Mouse (Mus musculus): ENCODE measurements at regions not wholly inside any gene's neighbourhood (a gene's known extent, or its start where the extent isn't known, plus 50 kb on each side); places are given as distances from the start of the nearest gene placed in this dataset.

DNA sequence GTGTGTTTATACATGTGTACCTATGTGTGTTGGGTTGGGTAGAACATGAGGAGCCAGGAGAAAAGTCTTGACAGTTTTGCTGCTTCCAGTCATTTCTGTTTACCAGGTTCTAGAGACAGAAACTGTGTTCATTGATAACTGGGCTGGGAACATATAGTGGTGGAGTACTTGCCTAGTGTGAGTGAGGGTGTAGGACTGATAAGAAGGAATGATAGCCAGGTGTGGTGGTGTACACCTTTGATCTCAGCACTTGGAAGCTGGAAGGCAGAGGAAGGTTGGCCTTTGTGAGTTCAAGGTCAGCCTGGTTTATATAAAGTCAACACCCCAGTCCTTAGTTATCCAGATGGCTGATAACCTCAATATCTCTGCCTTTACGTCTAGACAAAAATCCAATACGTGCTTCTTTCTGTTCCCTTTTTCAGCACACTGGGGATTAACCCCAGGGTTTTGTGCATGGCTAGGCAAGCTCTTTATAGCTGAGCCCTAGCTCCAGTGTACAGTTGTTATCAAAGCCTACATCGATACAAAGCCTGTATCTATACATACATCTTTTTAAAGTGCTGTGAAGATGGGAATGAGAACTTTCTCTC lies 75.8 kb upstream of the Ptch1 start:
- Histone ChIP-seq H3K36me3 (ENCODE audit: control insufficient read depth, insufficient read depth, low read length) (no peaks in the 10 kb centered on the region), H3K27ac (ENCODE audit: low read depth, low read length) (no peak overlapping the region), H3K4me1 (ENCODE audit: control insufficient read depth, insufficient read depth, low read length) (no peaks in the 10 kb centered on the region), H3K4me3 (ENCODE audit: low read depth, low read length) (no peak overlapping the region), H3K4me2 (no peak overlapping the region), H3K9ac (ENCODE audit: low read depth, low read length) (no peak overlapping the region), H3K27me3 (ENCODE audit: control insufficient read depth, insufficient read depth, low read length) (no peaks in the 10 kb centered on the region), H3K9me3 (replicated peaks; ENCODE audit: control insufficient read depth, low read length) (0 out of 2 replicates have a peak, but pooled peaks cover 3% of the 10 kb centered on the region)
- no peak for ATAC-seq (replicated peaks; ENCODE audit: insufficient number of reproducible peaks, low FRiP score, low TSS enrichment)
- 57% methylated on average over 3 of the region's 3 CpGs for WGBS (ENCODE audit: insufficient replicate concordance)

DNA sequence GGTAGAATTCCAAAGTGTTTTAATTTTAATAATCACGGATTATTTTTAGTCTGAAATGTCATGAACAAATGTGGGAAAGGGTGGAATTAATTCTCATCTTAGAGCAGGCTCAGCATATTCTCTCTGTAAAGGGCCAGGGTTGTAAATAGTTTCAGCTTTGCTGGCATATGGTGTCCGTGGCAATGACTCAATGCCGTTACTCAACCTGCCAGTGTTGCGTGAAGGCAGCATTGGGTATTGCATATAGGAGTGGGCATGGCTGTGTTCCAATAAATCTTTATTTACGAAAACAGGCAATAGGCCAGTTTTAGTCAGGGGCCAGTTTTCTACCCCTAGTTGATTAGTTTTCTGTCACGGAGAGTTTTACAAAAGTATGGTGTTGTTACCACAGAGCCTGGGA lies 81.1 kb upstream of the Ptch1 start:
- ATAC-seq (replicated peaks; ENCODE audit: insufficient number of reproducible peaks, low FRiP score, low TSS enrichment) = no peak
- 85% methylated on average over 6 of the region's 6 CpGs for WGBS (ENCODE audit: insufficient replicate concordance)
- Histone ChIP-seq H3K9me3 (replicated peaks; ENCODE audit: control insufficient read depth, low read length) (no peaks in the 10 kb centered on the region), H3K4me1 (ENCODE audit: control insufficient read depth, insufficient read depth, low read length) (no peaks in the 10 kb centered on the region), H3K27me3 (ENCODE audit: control insufficient read depth, insufficient read depth, low read length) (no peaks in the 10 kb centered on the region), H3K36me3 (ENCODE audit: control insufficient read depth, insufficient read depth, low read length) (no peaks in the 10 kb centered on the region), H3K27ac (ENCODE audit: low read depth, low read length) (no peak overlapping the region), H3K9ac (ENCODE audit: low read depth, low read length) (no peak overlapping the region), H3K4me3 (ENCODE audit: low read depth, low read length) (no peak overlapping the region), H3K4me2 (no peak overlapping the region)

DNA sequence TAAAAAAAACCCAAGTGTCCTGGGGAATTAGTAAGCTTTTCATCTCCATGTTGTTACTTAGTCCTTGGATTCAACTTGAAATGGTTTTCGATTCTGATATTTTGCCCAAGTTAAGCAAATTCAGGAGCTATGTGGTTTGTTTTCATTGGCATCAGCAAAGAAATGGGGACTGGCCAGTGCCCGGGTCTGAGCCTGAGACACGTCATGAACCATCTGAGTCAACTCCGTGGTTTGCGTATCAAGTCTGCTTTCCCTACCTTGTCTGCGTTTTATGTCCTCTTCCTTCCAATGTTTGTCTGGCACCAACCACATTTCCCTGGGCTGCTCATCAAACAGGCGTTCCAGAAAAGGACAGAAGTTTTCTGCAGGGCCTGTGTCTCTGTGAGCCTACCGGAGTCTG lies 83.7 kb upstream of the Ptch1 start:
- 83% methylated on average over 8 of the region's 8 CpGs for WGBS (ENCODE audit: insufficient replicate concordance)
- no peak for ATAC-seq (replicated peaks; ENCODE audit: insufficient number of reproducible peaks, low FRiP score, low TSS enrichment)
- Histone ChIP-seq H3K9ac (ENCODE audit: low read depth, low read length) (no peak overlapping the region), H3K27me3 (ENCODE audit: control insufficient read depth, insufficient read depth, low read length) (no peaks in the 10 kb centered on the region), H3K4me2 (no peak overlapping the region), H3K4me3 (ENCODE audit: low read depth, low read length) (no peak overlapping the region), H3K36me3 (ENCODE audit: control insufficient read depth, insufficient read depth, low read length) (no peaks in the 10 kb centered on the region), H3K9me3 (replicated peaks; ENCODE audit: control insufficient read depth, low read length) (no peaks in the 10 kb centered on the region), H3K27ac (ENCODE audit: low read depth, low read length) (no peak overlapping the region), H3K4me1 (ENCODE audit: control insufficient read depth, insufficient read depth, low read length) (no peaks in the 10 kb centered on the region)

DNA sequence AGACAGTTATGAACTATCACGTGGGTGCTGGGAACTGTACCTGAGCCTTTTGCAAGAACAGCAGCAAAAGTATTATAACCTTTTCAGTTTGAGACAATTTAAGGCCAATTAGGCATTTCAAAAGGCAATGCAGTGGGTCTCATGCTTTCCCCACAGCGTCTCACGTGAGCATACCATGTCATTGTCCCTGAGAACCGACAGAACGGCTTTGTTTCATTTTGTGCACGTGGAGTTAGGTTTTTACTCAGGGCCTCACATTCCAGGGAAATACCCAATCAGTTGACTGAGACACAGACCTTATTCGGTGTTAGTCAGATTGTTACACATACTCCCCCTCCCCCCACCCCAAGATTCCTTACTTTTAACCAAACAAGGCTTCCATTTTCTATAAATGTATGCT lies 86.0 kb upstream of the Ptch1 start:
- Histone ChIP-seq H3K27ac (ENCODE audit: low read depth, low read length) (no peak overlapping the region), H3K36me3 (ENCODE audit: control insufficient read depth, insufficient read depth, low read length) (no peaks in the 10 kb centered on the region), H3K9me3 (replicated peaks; ENCODE audit: control insufficient read depth, low read length) (no peaks in the 10 kb centered on the region), H3K9ac (ENCODE audit: low read depth, low read length) (no peak overlapping the region), H3K4me1 (ENCODE audit: control insufficient read depth, insufficient read depth, low read length) (no peaks in the 10 kb centered on the region), H3K27me3 (ENCODE audit: control insufficient read depth, insufficient read depth, low read length) (no peaks in the 10 kb centered on the region), H3K4me2 (no peak overlapping the region), H3K4me3 (ENCODE audit: low read depth, low read length) (no peak overlapping the region)
- WGBS (ENCODE audit: insufficient replicate concordance) = 82% methylated on average over 7 of the region's 7 CpGs
- no peak for ATAC-seq (replicated peaks; ENCODE audit: insufficient number of reproducible peaks, low FRiP score, low TSS enrichment)

DNA sequence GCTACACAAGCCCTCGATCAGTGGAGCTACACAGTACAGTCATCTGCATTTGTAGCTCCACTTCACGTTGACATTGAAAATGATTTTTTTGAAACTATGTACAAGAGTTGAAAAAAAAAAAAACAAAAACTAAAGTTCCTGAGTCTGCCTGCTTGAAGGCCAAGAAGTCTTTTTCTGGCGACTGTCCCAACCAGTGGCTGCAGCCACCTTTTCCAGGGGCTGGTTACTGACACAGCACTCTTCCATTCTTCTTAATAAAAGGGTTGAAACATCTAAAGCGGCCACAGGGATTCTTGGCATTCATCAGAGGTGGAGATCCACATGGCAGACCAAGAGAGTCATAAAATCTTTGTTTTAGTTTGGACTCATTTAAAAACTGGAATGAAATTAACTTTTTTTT lies 87.0 kb upstream of the Ptch1 start:
- H3K9me3 ChIP-seq (replicated peaks; ENCODE audit: control insufficient read depth, low read length) = no peaks in the 10 kb centered on the region
- H3K4me3 ChIP-seq (ENCODE audit: low read depth, low read length) = no peak overlapping the region
- H3K27ac ChIP-seq (ENCODE audit: low read depth, low read length) = no peak overlapping the region
- no peak for ATAC-seq (replicated peaks; ENCODE audit: insufficient number of reproducible peaks, low FRiP score, low TSS enrichment)
- no peak overlapping the region for H3K9ac ChIP-seq (ENCODE audit: low read depth, low read length)
- H3K4me2 ChIP-seq = no peak overlapping the region
- WGBS (ENCODE audit: insufficient replicate concordance) = 70% methylated on average over 4 of the region's 4 CpGs
- no peaks in the 10 kb centered on the region for H3K27me3 ChIP-seq (ENCODE audit: control insufficient read depth, insufficient read depth, low read length)
- H3K36me3 ChIP-seq (ENCODE audit: control insufficient read depth, insufficient read depth, low read length) = no peaks in the 10 kb centered on the region
- H3K4me1 ChIP-seq (ENCODE audit: control insufficient read depth, insufficient read depth, low read length) = no peaks in the 10 kb centered on the region

DNA sequence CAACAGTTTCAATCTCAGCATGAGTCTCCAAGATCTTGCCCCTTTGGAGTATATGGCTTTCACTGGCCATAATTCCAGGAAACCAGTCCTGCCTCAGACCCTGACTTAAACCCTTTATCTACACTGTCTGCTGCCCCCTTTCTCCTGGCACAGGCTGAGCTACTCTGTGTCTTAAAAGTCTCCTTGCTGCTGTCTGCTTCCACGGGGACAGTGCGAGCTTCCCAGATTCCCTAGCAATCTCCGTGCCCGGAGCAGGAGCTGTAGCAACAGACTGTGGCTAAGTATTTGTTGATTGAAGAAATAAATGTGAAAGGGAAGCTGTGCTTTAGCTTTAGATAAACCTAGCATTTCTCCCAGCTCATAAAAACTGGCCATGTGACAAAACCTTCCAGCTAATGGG lies 95.2 kb upstream of the Ptch1 start:
- H3K27me3 ChIP-seq (ENCODE audit: control insufficient read depth, insufficient read depth, low read length) = no peaks in the 10 kb centered on the region
- H3K9me3 ChIP-seq (replicated peaks; ENCODE audit: control insufficient read depth, low read length) = no peaks in the 10 kb centered on the region
- ATAC-seq (replicated peaks; ENCODE audit: insufficient number of reproducible peaks, low FRiP score, low TSS enrichment) = no peak
- WGBS (ENCODE audit: insufficient replicate concordance) = 10% methylated on average over 4 of the region's 4 CpGs
- no peaks in the 10 kb centered on the region for H3K36me3 ChIP-seq (ENCODE audit: control insufficient read depth, insufficient read depth, low read length)
- H3K4me1 ChIP-seq (ENCODE audit: control insufficient read depth, insufficient read depth, low read length) = no peaks in the 10 kb centered on the region
- H3K4me3 ChIP-seq (ENCODE audit: low read depth, low read length) = no peak overlapping the region
- no peak overlapping the region for H3K9ac ChIP-seq (ENCODE audit: low read depth, low read length)
- H3K4me2 ChIP-seq = no peak overlapping the region
- no peak overlapping the region for H3K27ac ChIP-seq (ENCODE audit: low read depth, low read length)

DNA sequence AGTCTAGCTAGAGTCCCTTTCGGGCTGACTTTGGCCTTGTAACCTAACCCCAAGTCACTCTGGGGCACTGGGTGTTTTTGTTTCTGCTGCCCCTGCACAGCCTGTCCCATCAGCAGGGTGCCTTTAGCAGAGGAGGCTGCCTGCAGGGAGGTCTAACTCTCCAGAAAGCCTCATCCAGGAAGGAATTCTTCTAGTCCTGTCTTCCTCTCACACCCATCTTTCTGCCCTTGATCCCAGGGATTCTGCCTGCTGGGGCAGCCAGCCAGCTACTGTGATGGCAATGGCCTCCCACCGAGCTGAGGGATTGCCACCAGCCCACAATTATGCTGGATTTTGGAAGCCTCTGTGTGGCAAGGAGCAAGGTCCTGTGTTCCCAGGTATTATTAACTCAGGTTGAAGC lies 95.6 kb upstream of the Ptch1 start:
- no peaks in the 10 kb centered on the region for H3K9me3 ChIP-seq (replicated peaks; ENCODE audit: control insufficient read depth, low read length)
- no peak overlapping the region for H3K27ac ChIP-seq (ENCODE audit: low read depth, low read length)
- H3K36me3 ChIP-seq (ENCODE audit: control insufficient read depth, insufficient read depth, low read length) = no peaks in the 10 kb centered on the region
- H3K27me3 ChIP-seq (ENCODE audit: control insufficient read depth, insufficient read depth, low read length) = no peaks in the 10 kb centered on the region
- H3K9ac ChIP-seq (ENCODE audit: low read depth, low read length) = no peak overlapping the region
- no peaks in the 10 kb centered on the region for H3K4me1 ChIP-seq (ENCODE audit: control insufficient read depth, insufficient read depth, low read length)
- H3K4me3 ChIP-seq (ENCODE audit: low read depth, low read length) = no peak overlapping the region
- no peak overlapping the region for H3K4me2 ChIP-seq
- ATAC-seq (replicated peaks; ENCODE audit: insufficient number of reproducible peaks, low FRiP score, low TSS enrichment) = no peak
- 17% methylated on average over 2 of the region's 2 CpGs for WGBS (ENCODE audit: insufficient replicate concordance)

DNA sequence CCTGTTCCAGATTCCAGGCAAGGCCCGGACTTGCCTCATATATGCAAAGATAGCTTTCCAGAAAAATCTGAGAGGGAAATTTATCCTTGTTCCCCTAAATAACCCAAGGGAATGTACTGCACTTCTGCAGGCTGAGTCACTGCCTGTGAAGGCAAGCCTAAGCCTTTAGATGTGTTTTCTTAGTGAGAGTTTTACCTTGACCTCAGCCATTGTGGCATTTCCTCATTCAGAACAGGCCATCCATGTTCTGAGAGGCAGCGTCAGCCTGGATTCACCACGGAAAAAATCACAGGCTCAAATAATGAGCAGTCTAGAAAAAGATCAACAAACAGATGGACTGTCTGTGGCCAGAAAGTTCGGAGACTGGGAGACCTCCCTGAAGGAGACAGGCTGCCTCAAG lies 99.0 kb upstream of the Ptch1 start:
- no peak overlapping the region for H3K9ac ChIP-seq (ENCODE audit: low read depth, low read length)
- no peak overlapping the region for H3K4me3 ChIP-seq (ENCODE audit: low read depth, low read length)
- no peaks in the 10 kb centered on the region for H3K36me3 ChIP-seq (ENCODE audit: control insufficient read depth, insufficient read depth, low read length)
- H3K4me2 ChIP-seq = no peak overlapping the region
- H3K27ac ChIP-seq (ENCODE audit: low read depth, low read length) = no peak overlapping the region
- ATAC-seq (replicated peaks; ENCODE audit: insufficient number of reproducible peaks, low FRiP score, low TSS enrichment) = no peak
- WGBS (ENCODE audit: insufficient replicate concordance) = 52% methylated on average over 4 of the region's 4 CpGs
- no peaks in the 10 kb centered on the region for H3K9me3 ChIP-seq (replicated peaks; ENCODE audit: control insufficient read depth, low read length)
- no peaks in the 10 kb centered on the region for H3K4me1 ChIP-seq (ENCODE audit: control insufficient read depth, insufficient read depth, low read length)
- H3K27me3 ChIP-seq (ENCODE audit: control insufficient read depth, insufficient read depth, low read length) = no peaks in the 10 kb centered on the region

DNA sequence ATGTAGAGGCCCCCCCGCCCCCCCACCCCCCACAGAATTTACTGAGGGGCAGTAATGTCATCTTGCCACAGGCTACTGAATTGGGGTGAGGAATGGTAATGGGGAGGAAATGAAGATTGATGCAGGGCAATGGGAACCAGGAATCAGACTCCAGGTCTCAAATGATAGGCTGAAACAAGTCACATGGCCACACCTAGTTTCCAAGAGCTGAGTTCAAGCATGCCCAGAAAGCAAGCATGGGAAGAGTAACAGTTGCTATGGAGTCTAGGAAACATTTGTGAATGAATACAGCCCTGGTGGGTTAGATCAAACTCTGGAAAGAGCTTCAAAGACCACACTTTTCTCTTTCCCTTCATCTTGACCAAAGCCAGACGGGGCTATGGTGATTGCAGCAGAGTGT lies 104.3 kb upstream of the Ptch1 start:
- ATAC-seq (replicated peaks; ENCODE audit: insufficient number of reproducible peaks, low FRiP score, low TSS enrichment) = no peak
- H3K9ac ChIP-seq (ENCODE audit: low read depth, low read length) = no peak overlapping the region
- H3K36me3 ChIP-seq (ENCODE audit: control insufficient read depth, insufficient read depth, low read length) = no peaks in the 10 kb centered on the region
- H3K27me3 ChIP-seq (ENCODE audit: control insufficient read depth, insufficient read depth, low read length) = no peaks in the 10 kb centered on the region
- no peak overlapping the region for H3K4me2 ChIP-seq
- no peaks in the 10 kb centered on the region for H3K9me3 ChIP-seq (replicated peaks; ENCODE audit: control insufficient read depth, low read length)
- H3K4me3 ChIP-seq (ENCODE audit: low read depth, low read length) = no peak overlapping the region
- H3K27ac ChIP-seq (ENCODE audit: low read depth, low read length) = no peak overlapping the region
- 77% methylated on average over 2 of the region's 2 CpGs for WGBS (ENCODE audit: insufficient replicate concordance)
- H3K4me1 ChIP-seq (ENCODE audit: control insufficient read depth, insufficient read depth, low read length) = peaks cover 2% of the 10 kb centered on the region; the same call in 1 of the 2 replicates
